Mouse (Mus musculus): ENCODE results near the gene Acmsd. TPM values are rescaled to one million over a fixed set of nuclear protein-coding genes. Genes with fewer than 3 reads are reported as not detected.
A peak's percentile ranks its signal among the peaks of the same experiment; 100 is the strongest.
"Not testable (repeated sequence)": the region's sequence is repeated elsewhere in the genome, so short reads cannot be mapped to it uniquely, and the experiment has no call there.

The Acmsd gene
- total RNA-seq (2021) = under 1 TPM in 1 of 2 experiments, not detected in 1; 0.31 TPM

DNA sequence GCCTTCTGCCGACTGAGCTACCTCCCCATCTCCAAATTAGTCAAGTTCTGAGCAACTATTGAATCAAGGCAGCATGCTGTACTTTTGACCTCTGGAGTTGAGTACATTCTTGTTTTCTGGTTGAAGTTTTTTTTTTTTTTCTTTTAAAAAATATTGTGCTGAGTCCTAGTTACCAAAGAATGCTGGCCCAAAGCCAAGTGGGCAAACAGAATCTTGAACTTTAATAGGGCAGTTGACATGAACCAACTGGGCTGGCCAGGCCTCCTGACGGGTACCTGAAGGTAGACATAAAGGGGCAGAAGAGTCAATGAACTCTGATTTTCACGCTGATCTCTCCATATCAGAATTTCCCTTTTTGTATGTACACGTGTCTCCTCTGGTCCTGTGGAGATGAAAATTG lies at the start of gene Acmsd:
Gene Acmsd, plus strand, starts transcription at position 318 of the 400 bp plus-strand sequence.
- no peak for DNase-seq

DNA sequence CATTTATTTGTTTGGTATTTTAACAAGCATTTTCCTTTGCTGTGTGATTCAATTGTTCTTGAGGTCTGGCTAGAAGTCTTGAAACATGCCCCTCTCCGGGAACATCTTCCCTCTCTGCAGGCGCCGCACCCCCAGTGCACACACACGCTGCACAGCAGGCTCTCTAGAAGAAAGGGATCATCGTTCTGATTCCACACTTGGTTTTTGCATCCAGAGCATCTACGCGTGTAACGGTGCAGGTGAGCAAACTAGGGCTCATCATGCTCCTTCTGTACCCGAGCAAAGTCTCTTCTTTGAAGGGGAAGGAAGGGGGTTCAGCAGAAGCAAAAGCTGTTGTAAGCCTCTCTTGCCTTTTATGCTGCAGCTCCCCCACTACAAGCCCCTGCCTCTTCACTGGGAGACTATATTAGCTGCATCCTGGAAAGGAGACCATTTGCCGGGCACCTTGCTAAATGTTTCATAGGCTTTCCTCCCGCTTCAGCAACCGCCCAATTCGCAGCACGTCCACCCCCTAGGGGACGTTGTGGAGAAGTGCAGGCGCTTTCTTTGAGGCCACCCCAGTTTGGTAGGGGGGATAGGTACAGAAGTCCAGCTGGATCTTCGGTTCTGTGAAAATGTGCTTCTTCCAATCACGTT lies 49.6 kb upstream of the Acmsd start, which contains the start of gene Tmem163:
Gene Tmem163, minus strand, starts transcription at position 51 of the 636 bp plus-strand sequence.
- intact Hi-C loops (cut with DNase I) = no loop called here
- DNase-seq = peak; percentile 29 to 57

More for the DNA sequence above, at the start of gene Acmsd:
- intact Hi-C loops (cut with DNase I) = no loop called here

DNA sequence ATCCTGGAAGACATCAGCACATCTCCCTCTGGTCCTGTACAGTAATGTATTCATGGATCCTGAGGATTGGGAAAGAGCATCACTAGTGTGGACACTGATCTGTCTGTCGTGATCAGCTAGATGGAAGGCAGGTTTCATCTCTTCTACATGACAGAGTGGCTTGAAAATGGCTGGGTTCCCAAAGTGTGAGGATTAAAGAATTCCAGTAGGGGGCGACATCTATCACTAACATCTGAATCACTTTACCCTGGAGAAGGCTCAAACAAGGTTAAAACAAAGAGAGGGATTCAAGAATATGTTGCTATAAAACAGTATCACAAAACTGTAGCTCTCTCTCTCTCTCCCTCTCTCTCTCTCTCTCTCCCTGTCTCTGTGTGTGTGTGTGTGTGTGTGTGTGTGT lies 32.7 kb upstream of the Acmsd start:
- DNase-seq = peak; percentile 12 to 39
- intact Hi-C loops (cut with DNase I) = loop anchor here (5.0 kb wide), 1 partner anchor 194 kb away; no protein-coding TSS in a partner anchor

DNA sequence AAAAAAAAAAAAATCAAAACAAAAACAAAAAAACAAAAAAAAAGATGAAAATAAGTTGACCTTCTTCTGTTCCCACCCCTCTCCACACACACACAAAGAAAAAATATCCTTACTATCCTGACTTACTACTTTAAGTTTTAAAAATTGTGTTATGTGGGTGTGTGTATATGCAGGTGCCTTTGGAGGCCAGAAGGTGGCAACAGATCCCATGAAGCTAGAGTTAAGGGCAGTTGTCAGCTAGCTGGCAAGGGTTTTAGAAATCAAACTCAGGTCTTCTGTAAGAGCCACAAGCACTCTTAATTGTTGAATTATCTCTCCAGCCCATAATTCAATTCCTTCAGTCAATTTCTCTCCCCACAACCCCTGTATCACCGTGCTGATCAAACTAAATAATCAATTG lies 27.0 kb upstream of the Acmsd start:
- intact Hi-C loops (cut with DNase I) = loop anchor here (2.0 kb wide), 1 partner anchor 63 kb away; no protein-coding TSS in a partner anchor
- no peak for DNase-seq

DNA sequence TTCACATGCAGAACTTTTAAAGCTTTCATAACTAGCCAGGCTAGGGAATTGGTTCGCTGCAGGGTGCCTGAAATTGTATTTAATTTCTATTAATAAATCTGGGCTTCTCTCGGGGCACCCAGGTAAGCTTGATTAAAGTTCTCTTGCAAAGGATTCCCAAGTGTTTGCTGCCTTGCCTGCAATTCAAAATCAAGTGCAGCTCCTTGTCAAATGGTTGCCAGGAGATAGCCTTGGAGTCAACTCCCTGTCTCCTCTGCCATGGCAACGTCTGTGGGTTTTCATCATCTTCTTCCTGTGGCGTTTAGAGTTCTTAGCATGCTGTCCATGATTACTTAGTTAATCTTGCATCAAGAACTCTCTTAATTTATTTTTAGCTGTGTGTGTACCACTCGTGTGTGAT lies 22.9 kb upstream of the Acmsd start:
- intact Hi-C loops (cut with DNase I) = no loop called here
- no peak for DNase-seq

DNA sequence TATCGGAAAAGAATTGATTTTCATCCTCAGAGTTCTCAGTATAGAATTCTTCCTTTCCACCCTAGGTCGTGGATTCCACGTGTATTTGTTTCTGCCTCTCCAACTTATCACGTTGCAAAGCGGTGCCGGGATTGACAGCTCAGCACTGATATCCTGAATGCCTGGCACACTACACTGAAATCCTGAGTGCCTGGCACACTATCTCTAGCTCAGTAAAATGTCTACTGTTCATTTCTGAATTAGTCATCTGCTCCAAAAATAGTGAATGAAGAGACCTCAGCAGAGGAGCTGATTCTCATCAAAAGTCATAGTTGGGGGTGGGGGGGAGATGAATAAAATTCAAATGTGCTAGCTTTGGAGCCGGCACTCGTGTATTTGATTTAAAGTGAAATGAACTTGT lies 12.8 kb upstream of the Acmsd start:
- intact Hi-C loops (cut with DNase I) = no loop called here
- peak; percentile 46 to 52 for DNase-seq

DNA sequence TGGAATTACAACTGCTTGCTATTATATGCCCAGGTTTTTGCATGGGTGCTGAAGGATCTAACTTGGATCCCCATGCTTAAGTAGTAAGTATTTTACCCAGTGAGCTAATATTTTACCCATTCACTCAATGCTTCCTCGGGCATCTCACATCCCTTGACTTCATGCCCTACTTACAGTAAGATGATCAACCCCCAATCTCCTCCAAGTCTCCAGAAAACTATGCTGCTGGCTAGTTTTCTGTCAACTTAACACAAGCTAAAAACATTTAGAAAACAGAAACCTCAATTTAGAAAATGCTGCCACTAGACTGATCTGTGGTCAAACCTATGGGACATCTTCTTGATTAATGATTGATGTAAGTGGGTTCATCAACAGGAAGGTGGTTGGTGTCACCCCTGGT lies 10.9 kb upstream of the Acmsd start:
- no peak for DNase-seq
- intact Hi-C loops (cut with DNase I) = no loop called here

DNA sequence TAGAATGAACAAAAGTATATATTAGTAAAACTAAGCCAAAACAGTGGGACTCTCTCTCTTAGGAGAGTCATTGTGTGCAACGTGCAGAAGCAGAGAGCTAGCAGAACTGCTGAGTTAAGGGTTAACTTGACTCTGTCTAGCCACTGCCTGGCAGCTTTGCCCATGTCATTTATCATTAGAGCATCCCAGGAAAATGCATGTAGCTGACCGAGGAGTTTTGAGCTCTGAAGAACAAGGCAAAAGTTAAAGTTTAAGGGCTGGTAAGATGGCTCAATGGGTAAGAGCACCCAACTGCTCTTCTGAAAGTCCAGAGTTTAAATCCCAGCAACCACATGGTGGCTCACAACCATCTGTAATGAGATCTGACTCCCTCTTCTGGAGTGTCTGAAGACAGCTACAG lies 5.6 kb upstream of the Acmsd start:
- intact Hi-C loops (cut with DNase I) = no loop called here
- no peak for DNase-seq

DNA sequence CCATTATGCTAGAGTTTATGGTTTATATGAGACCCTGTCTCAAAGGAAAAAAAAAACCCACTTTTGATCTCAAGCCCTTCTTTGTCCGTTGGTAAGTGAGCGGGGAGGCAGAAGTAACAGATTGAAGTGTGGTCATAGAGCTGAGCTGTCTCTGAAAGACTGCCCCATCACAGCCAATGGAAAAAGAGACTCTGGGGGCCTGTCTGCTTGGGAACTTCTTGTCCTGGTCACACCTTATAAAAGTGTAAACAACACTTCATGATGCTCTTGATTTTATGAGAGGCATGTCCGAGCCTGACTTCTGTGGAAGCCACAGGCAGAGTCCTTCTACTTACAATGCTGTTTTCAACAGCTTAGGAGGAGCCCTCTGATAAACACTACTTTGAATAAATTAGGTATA lies 1.9 kb downstream of the Acmsd start:
- intact Hi-C loops (cut with DNase I) = no loop called here
- no peak for DNase-seq

DNA sequence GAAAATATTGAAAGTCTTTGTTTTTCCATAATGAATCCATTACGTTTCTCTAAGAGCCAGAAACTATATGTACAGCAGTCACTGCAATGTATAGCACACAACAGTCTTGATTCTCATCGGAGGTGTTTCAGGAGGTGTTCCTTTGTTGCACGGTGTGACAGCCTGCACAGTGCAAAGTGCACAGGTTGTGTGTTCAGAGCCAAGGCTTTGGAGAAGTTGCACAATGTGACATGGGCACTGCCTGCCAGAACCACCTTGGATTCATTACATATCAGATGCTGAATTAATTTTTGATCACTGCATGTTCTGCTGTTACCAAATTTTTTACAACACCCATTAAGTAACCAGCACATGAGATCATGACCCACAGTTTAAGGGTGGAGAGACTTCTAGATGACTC lies 3.2 kb downstream of the Acmsd start:
- no peak for DNase-seq
- intact Hi-C loops (cut with DNase I) = no loop called here

DNA sequence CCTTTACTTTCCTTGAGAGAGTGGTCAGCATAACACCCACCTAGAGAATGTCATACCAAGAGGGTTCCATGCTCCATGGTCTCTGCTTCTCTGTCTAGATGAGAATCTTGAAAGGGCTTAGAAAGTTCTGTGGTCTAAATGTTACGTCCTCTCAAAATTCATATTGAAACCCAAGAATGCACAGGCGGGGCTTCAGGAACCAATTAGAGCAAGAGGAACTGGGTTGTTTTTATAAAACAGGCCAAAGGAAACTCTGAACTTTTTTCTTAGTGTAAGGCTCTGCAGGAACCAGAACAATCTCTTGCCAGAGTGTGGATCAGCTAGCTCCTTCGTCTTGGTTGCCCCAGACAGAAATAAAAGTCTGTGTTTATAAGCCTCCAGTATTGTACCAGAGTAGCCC lies 3.6 kb downstream of the Acmsd start:
- intact Hi-C loops (cut with DNase I) = no loop called here
- no peak for DNase-seq

DNA sequence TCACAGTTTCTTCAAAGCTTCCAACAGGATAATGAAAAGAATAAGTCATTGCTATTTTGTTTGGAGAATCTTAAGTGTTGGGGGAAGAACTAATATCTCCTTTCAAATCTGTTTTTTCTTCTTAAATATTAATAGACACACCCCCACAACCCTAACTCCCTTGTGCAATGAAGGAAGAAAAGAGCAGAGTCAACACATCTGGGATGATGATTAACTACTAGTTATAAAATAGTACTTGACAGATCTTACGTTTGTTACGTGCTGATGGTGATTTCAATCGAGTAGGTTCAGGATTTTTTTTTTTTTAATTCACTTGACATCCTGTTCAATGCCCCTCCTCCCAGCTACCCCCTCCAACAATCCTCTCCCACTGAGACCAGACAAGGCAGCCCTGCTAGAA lies 6.1 kb downstream of the Acmsd start:
- intact Hi-C loops (cut with DNase I) = no loop called here
- no peak for DNase-seq

DNA sequence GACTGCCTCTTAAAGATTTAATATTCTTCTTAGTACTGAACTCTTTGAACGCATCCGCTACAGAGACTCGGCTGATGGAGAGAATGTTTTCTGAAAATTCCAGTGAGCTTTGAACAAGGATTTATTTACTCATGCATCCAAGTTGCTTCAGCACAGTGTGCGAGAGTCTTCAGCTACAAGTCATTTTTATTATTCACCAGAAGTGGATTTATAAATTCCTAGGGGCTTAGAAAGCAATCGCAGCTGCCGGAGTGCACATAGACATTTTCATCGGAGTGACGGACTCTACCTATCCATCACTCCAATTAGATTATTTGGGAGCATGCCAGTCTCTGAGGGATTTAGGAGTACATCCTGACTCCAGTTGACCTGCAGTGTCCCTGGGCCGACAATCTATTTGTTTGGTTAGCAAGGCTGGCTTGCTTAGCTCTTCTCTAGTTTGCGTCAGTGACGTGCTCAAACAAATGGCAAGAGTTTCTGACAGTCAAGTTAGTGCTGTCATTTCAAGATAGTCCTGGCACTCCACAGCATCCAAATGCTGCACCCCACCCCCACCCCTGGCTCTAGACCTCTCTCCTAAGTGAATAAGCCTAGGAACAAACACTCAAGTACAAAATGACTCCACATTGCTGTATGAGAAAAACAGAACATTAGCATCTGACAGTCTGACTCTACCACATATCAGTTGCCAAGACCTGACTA lies 21.3 kb downstream of the Acmsd start:
- no peak for DNase-seq
- intact Hi-C loops (cut with DNase I) = no loop called here

DNA sequence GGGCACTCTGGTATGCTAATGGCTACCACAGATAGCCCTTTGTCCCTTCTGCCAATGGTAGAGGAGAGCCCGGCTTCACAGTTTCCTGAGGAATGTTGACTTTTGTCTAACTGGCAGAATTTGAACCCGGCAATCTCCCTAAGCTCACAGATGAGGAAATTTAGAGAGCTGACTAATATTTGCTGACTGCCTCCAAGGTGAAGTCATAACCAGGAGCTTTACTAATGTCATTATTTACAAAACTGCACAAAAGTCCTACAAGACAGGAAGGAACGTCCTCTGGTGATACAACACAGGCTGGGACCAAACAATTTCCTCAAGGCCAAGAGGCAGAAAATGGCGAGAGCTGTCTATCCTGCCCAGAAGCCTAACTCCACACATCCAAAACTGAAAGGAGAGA lies 26.6 kb downstream of the Acmsd start:
- no peak for DNase-seq
- intact Hi-C loops (cut with DNase I) = no loop called here

DNA sequence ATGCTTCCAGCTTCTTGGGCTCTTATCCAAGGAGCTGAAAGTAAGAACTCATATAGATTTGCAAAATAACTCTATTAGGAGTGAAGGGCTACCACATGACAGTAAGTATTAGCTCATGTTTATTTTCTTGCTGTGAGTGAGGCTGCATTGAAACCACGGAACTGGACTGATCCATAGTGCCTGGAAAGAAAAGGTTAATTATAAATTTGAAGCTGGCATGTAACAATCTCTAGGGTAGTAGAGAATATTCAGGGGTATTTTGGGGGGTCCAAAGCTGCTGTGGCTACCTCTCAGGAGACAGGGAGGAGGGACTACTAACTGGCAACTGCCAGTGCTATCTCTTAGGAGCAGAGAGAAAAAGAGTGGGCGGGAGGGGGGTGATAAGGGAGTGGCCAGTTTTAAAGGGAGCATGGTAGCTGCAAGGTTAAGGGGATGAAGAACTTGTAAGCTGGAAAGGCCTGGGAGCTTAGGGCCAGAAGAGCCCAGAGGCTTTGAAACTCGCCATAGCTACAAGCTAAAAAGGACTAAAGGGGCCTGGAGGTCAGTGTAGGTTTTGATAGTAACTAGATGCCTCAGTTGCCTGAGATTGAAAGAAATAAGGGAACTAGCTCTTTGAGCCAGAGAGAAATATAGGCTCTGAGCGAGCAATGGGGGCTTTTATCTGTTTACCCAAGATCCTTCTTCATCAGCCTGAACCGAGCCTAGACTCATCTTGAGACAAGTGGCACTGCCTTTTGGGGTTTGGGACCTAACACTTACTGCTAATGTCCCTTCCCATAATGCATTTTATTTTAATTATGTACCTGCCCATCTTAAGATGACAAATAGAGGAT lies 27.3 kb downstream of the Acmsd start:
- DNase-seq = no peak
- intact Hi-C loops (cut with DNase I) = no loop called here

DNA sequence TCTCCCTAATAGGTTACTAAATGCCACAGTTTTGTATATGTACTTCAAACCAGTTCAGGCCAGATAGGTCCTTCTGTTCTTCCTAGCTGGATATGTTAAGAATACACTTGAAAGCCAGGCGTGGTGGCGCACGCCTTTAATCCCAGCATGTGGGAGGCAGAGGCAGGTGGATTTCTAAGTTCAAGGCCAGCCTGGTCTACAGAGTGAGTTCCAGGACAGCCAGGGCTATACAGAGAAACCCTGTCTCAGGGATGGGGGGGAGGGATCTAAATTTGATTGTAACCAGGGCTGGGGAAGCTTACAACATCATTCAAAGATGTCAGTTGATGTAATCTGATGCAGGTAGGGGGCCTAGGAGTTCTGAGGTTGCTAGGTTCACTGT lies 27.9 kb downstream of the Acmsd start:
- intact Hi-C loops (cut with DNase I) = not testable (repeated sequence)

DNA sequence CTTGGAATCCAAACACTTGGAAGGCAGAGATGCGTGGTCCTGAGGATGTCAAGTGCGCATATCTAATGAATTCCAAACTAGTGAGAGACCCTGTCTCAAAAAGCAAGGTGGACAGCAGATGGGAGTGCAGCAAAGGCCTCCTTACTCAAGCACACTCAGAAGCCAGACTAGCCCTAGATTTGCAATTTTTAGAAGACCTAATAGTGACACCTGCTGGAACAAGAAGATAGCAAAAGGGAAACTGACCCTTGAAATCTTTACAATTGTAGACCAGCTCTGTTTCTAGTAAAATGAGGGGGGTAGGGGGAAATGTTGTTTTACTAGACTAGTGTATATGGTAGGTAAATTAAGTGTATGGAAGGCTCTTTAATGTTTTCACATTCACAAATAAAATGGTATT lies 36.3 kb downstream of the Acmsd start:
- DNase-seq = peak in 1 of 2 experiments; percentile 35
- intact Hi-C loops (cut with DNase I) = loop anchor here (1.0 to 2.0 kb wide), 2 partner anchors 63 to 265 kb away; no protein-coding TSS in a partner anchor

More for the DNA sequence above, 27.9 kb downstream of the Acmsd start:
- not testable (repeated sequence) for DNase-seq

DNA sequence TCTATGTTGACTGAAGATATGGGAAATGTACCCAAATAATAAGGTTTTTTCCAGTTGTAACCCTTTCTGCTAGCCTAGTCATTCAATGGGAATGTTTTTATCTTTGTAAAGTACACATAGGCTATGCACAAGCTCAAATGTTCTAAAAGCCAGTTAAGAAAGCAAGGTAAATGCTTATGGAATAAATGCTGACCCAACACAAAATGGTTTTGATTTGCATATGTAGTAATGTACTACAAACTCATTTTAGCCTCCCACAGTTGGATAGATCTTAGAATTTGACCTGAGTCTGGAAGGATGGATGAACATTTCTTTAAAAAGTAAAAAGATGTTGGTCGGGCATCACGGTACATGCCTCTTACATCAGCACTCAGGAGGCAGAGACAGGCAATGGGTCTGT lies 37.5 kb downstream of the Acmsd start:
- intact Hi-C loops (cut with DNase I) = no loop called here
- DNase-seq = no peak

DNA sequence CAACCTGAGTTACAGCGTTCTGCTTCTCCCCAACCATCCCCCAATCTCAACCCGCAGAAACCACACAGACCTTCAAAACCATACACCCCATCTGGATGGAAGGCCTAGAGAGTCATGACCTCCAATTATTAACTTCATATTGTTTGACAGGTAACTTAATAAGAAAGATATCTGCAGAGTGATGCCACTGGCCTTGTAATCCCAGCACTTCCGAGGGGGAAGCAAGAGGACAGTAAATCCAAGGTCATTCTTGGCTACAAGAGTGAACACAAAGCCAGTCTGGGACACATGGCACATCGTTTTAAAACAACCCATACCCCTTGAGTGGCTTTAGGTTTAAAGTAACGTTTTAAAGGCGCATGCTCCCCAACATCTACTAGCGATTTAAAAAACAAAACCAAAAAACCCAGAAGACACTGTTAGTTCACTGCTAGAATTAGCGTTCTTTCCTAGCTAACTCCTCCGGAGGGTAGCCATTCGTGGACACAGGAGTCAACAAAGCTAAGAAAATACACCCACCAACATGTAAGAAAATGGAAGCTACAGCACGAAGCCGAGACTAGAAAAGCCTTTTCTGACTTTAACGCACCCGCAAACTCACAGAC lies 44.1 kb downstream of the Acmsd start:
- intact Hi-C loops (cut with DNase I) = loop anchor here (5.0 kb wide), 1 partner anchor 94 kb away; the partner anchor contains the start of gene Rab3gap1
- DNase-seq = no peak

DNA sequence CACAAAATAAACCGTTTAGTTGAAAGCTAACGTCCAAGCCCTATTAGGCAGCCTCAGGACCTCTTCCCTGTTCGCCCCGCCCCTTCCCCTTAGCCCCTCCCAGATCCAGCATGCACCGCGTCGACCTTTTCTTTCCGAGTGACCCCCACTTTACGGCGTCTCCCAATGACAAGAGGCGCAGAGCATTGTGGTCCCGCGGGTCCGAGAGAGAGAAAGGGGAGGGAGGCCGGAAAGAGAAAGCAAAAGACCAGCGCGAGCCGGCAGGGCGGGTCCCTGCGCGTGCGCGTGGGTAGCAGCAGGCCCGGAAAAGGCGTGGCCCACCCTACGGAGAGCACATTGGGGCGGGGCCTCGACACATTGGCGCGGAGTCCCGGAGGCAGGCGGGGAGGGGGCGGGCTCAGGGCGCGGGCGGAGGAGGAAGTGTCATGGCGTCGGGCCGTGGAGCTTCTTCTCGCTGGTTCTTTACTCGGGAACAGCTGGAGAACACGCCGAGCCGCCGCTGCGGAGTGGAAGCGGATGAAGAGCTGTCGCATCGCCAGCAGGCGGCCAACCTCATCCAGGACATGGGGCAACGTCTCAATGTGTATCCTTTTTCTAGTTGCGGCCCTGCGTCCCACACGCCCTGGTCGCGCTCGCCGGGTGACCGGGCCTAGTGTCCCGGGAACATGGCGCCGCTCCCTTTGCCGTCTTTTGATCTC lies 44.7 kb downstream of the Acmsd start, which contains the start of gene Ccnt2:
Gene Ccnt2, plus strand, starts transcription at position 362 of the 698 bp plus-strand sequence.
- DNase-seq = peak; percentile 99
- intact Hi-C loops (cut with DNase I) = loop anchor here (5.0 kb wide), 1 partner anchor 93 kb away; the partner anchor contains the start of gene Rab3gap1

Data from heart, postnatal 10 days (tissue).